Mouse (Mus musculus) brain, embryonic 14.5 days (tissue): ENCODE data around the gene Alox5ap.

Experiments
- CTCF ChIP-seq: fragments of 200-500 bp; IDR thresholded peaks from 2 replicates; pipeline ENCODE4 v1.5.1; 2012; ENCODE audit warnings: inconsistent platforms, mild to moderate bottlenecking, moderate library complexity, borderline replicate concordance; ENCODE audit not compliant: insufficient read depth, insufficient read length; ENCODE audit errors: extremely low read depth
- POLR2A ChIP-seq: fragments of 200-500 bp; IDR thresholded peaks from 2 replicates; pipeline ENCODE4 v1.6.1; 2012; ENCODE audit warnings: mild to moderate bottlenecking, inconsistent platforms, borderline replicate concordance; ENCODE audit not compliant: poor library complexity, insufficient read depth, insufficient read length, severe bottlenecking; ENCODE audit errors: extremely low read depth

GRCm38 (mm10) chr5:149228700-149229618 is 35.6 kb upstream of the Alox5ap start:
- TF ChIP-seq POLR2A, result peak; percentile 69; the same call in 1 of the 2 replicates
- TF ChIP-seq CTCF, result no peak
